Mouse (Mus musculus) heart, embryonic 10.5 days (tissue): ENCODE results near the gene Myh2. TPM values are rescaled to one million over a fixed set of nuclear protein-coding genes. Genes with fewer than 3 reads are reported as not detected.

Source experiments
- DNase-seq: peaks from one replicate; pipeline ENCODE4 v3.0.0-alpha.2; 2017; ENCODE audit warnings: low spot score
- H3K27ac ChIP-seq: fragments of 300-500 bp; sonication (generic); 2 replicates; pipeline ENCODE4 v1.5.1; 2016; ENCODE audit warnings: mild to moderate bottlenecking
- H3K27me3 ChIP-seq: fragments of 300-500 bp; sonication (generic); 2 replicates; pipeline ENCODE4 v1.6.1; 2016; ENCODE audit warnings: mild to moderate bottlenecking; ENCODE audit not compliant: poor library complexity, insufficient read depth, severe bottlenecking
- H3K36me3 ChIP-seq: fragments of 300-500 bp; sonication (generic); 2 replicates; pipeline ENCODE4 v1.6.1; 2016; ENCODE audit warnings: mild to moderate bottlenecking, moderate library complexity
- H3K4me1 ChIP-seq: fragments of 300-500 bp; sonication (generic); 2 replicates; pipeline ENCODE4 v1.6.1; 2016; ENCODE audit warnings: mild to moderate bottlenecking
- H3K4me3 ChIP-seq: fragments of 300-500 bp; sonication (generic); 2 replicates; pipeline ENCODE4 v1.5.1; 2016; ENCODE audit warnings: mild to moderate bottlenecking, moderate library complexity
- H3K9me3 ChIP-seq: fragments of 300-500 bp; sonication (generic); 2 replicates; pipeline ENCODE4 v1.6.1; 2016; ENCODE audit warnings: mild to moderate bottlenecking, moderate library complexity
- whole genome bisulfite sequencing: fragments of 180-500 bp; shearing (Covaris S2); methylation state at CpG from one replicate; pipeline ENCODE4 v1.1.7; 2016; 5-methylcytosine and 5-hydroxymethylcytosine counted together
- polyA plus RNA-seq: library from polyadenylated mRNA; unstranded; fragments of >200 nt; fragmentation: Nextera tagmentation; extraction: Ambion mirVana; gene quantifications from 2 replicates; pipeline ENCODE4 v1.2.1, GENCODE M21; 2016

Gene Myh2
- polyA plus RNA-seq, 1 experiment from 2014 or later = not detected

GRCm38 (mm10) chr11:67163701-67164100 is 7.1 kb upstream of the Myh2 start:
- no peak overlapping the region for H3K27ac ChIP-seq
- no peaks in the 10 kb centered on the region for H3K4me1 ChIP-seq
- H3K4me3 ChIP-seq = no peak overlapping the region
- H3K9me3 ChIP-seq = no peaks in the 10 kb centered on the region
- 66% methylated on average over 4 of the region's 4 CpGs for WGBS
- no peak for DNase-seq
- no peaks in the 10 kb centered on the region for H3K36me3 ChIP-seq
- no peaks in the 10 kb centered on the region for H3K27me3 ChIP-seq

- no peak for DNase-seq
- Histone ChIP-seq H3K27me3 (no peaks in the 10 kb centered on the region), H3K36me3 (no peaks in the 10 kb centered on the region), H3K4me3 (no peak overlapping the region), H3K4me1 (peaks cover 6% of the 10 kb centered on the region; the same call in 1 of the 2 replicates), H3K27ac (no peak overlapping the region), H3K9me3 (no peaks in the 10 kb centered on the region)
- 55% methylated on average over 5 of the region's 5 CpGs for WGBS
Observed at GRCm38 (mm10) chr11:67164851-67165250, 6.0 kb upstream of the Myh2 start.

- no peaks in the 10 kb centered on the region for H3K36me3 ChIP-seq
- 64% methylated on average over 5 of the region's 5 CpGs for WGBS
- DNase-seq = no peak
- H3K9me3 ChIP-seq = no peaks in the 10 kb centered on the region
- peaks cover 6% of the 10 kb centered on the region; the same call in 1 of the 2 replicates for H3K4me1 ChIP-seq
- no peaks in the 10 kb centered on the region for H3K27me3 ChIP-seq
- no peak overlapping the region for H3K4me3 ChIP-seq
- no peak overlapping the region for H3K27ac ChIP-seq
Observed at GRCm38 (mm10) chr11:67169301-67169700, 1.5 kb upstream of the Myh2 start.

GRCm38 (mm10) chr11:67172439-67172838 is 1.6 kb downstream of the Myh2 start:
- 82% methylated on average over 2 of the region's 2 CpGs for WGBS
- Histone ChIP-seq H3K4me1 (peaks cover 6% of the 10 kb centered on the region; the same call in 1 of the 2 replicates), H3K27ac (no peak overlapping the region), H3K4me3 (no peak overlapping the region), H3K9me3 (no peaks in the 10 kb centered on the region), H3K36me3 (no peaks in the 10 kb centered on the region), H3K27me3 (no peaks in the 10 kb centered on the region)
- DNase-seq = no peak

- no peaks in the 10 kb centered on the region for H3K27me3 ChIP-seq
- 78% methylated on average over 5 of the region's 5 CpGs for WGBS
- no peaks in the 10 kb centered on the region for H3K4me1 ChIP-seq
- H3K36me3 ChIP-seq = no peaks in the 10 kb centered on the region
- H3K27ac ChIP-seq = no peak overlapping the region
- DNase-seq = no peak
- no peaks in the 10 kb centered on the region for H3K9me3 ChIP-seq
- no peak overlapping the region for H3K4me3 ChIP-seq
Observed at GRCm38 (mm10) chr11:67176376-67176775, 5.5 kb downstream of the Myh2 start.

GRCm38 (mm10) chr11:67190316-67190715 is 19.5 kb downstream of the Myh2 start:
- H3K4me1 ChIP-seq = no peaks in the 10 kb centered on the region
- H3K27me3 ChIP-seq = no peaks in the 10 kb centered on the region
- no peak for DNase-seq
- 76% methylated on average over 10 of the region's 10 CpGs for WGBS
- no peaks in the 10 kb centered on the region for H3K36me3 ChIP-seq
- no peaks in the 10 kb centered on the region for H3K9me3 ChIP-seq
- no peak overlapping the region for H3K4me3 ChIP-seq
- H3K27ac ChIP-seq = no peak overlapping the region

GRCm38 (mm10) chr11:67190814-67191213 is 20.0 kb downstream of the Myh2 start:
- Histone ChIP-seq H3K36me3 (no peaks in the 10 kb centered on the region), H3K27ac (no peak overlapping the region), H3K4me1 (no peaks in the 10 kb centered on the region), H3K4me3 (no peak overlapping the region), H3K27me3 (no peaks in the 10 kb centered on the region), H3K9me3 (no peaks in the 10 kb centered on the region)
- no peak for DNase-seq
- 82% methylated on average over 2 of the region's 2 CpGs for WGBS

GRCm38 (mm10) chr11:67191496-67191895 is 20.7 kb downstream of the Myh2 start:
- Histone ChIP-seq H3K4me1 (no peaks in the 10 kb centered on the region), H3K36me3 (no peaks in the 10 kb centered on the region), H3K27me3 (no peaks in the 10 kb centered on the region), H3K4me3 (no peak overlapping the region), H3K9me3 (no peaks in the 10 kb centered on the region), H3K27ac (no peak overlapping the region)
- no peak for DNase-seq
- 87% methylated on average over 14 of the region's 14 CpGs for WGBS

- Histone ChIP-seq H3K9me3 (no peaks in the 10 kb centered on the region), H3K4me1 (peaks cover 5% of the 10 kb centered on the region; the same call in 1 of the 2 replicates), H3K27me3 (no peaks in the 10 kb centered on the region), H3K27ac (no peak overlapping the region), H3K4me3 (no peak overlapping the region), H3K36me3 (no peaks in the 10 kb centered on the region)
- DNase-seq = no peak
- 55% methylated on average over 1 of the region's 1 CpGs for WGBS
Observed at GRCm38 (mm10) chr11:67199321-67199720, 28.5 kb downstream of the Myh2 start.

- Histone ChIP-seq H3K36me3 (no peaks in the 10 kb centered on the region), H3K9me3 (no peaks in the 10 kb centered on the region), H3K4me3 (no peak within 1 kb of the TSS), H3K4me1 (peaks cover 5% of the 10 kb centered on the region; the same call in 1 of the 2 replicates), H3K27me3 (no peaks in the 10 kb centered on the region), H3K27ac (no peak within 1 kb of the TSS)
- 77% methylated on average over 4 of the region's 4 CpGs for WGBS
- no peak for DNase-seq
Observed at GRCm38 (mm10) chr11:67199752-67200151, 28.9 kb downstream of the Myh2 start, which contains the start of gene Myh1. Gene Myh1 (plus strand): TSS chr11:67200052.

GRCm38 (mm10) chr11:67204766-67205165 is 33.9 kb downstream of the Myh2 start:
- WGBS = 77% methylated on average over 3 of the region's 3 CpGs
- no peaks in the 10 kb centered on the region for H3K36me3 ChIP-seq
- no peak overlapping the region for H3K27ac ChIP-seq
- no peaks in the 10 kb centered on the region for H3K9me3 ChIP-seq
- H3K4me1 ChIP-seq = peaks cover 5% of the 10 kb centered on the region; the same call in 1 of the 2 replicates
- no peak overlapping the region for H3K4me3 ChIP-seq
- DNase-seq = no peak
- 0 out of 2 replicates have a peak, but pooled peaks cover 3% of the 10 kb centered on the region for H3K27me3 ChIP-seq

GRCm38 (mm10) chr11:67221803-67222202 is 51.0 kb downstream of the Myh2 start:
- Histone ChIP-seq H3K27ac (no peak overlapping the region), H3K4me3 (no peak overlapping the region), H3K9me3 (no peaks in the 10 kb centered on the region), H3K36me3 (no peaks in the 10 kb centered on the region), H3K27me3 (no peaks in the 10 kb centered on the region), H3K4me1 (no peaks in the 10 kb centered on the region)
- no peak for DNase-seq
- 88% methylated on average over 8 of the region's 8 CpGs for WGBS

- H3K4me1 ChIP-seq = 0 out of 2 replicates have a peak, but pooled peaks cover 4% of the 10 kb centered on the region
- H3K36me3 ChIP-seq = no peaks in the 10 kb centered on the region
- WGBS = 77% methylated on average over 3 of the region's 3 CpGs
- H3K27ac ChIP-seq = no peak overlapping the region
- no peaks in the 10 kb centered on the region for H3K27me3 ChIP-seq
- no peak overlapping the region for H3K4me3 ChIP-seq
- no peaks in the 10 kb centered on the region for H3K9me3 ChIP-seq
- DNase-seq = no peak
Observed at GRCm38 (mm10) chr11:67224466-67224865, 53.6 kb downstream of the Myh2 start.

- H3K4me1 ChIP-seq = 0 out of 2 replicates have a peak, but pooled peaks cover 4% of the 10 kb centered on the region
- H3K27ac ChIP-seq = no peak overlapping the region
- H3K27me3 ChIP-seq = no peaks in the 10 kb centered on the region
- H3K4me3 ChIP-seq = no peak overlapping the region
- no peak for DNase-seq
- no peaks in the 10 kb centered on the region for H3K9me3 ChIP-seq
- H3K36me3 ChIP-seq = no peaks in the 10 kb centered on the region
- 87% methylated on average over 3 of the region's 3 CpGs for WGBS
Observed at GRCm38 (mm10) chr11:67228731-67229130, 57.9 kb downstream of the Myh2 start.
